Mouse (Mus musculus): ENCODE results near the gene Gbf1. TPM values are rescaled to one million over a fixed set of nuclear protein-coding genes. Genes with fewer than 3 reads are reported as not detected.

The Gbf1 gene
- polyA plus RNA-seq, 1 experiment from 2014 or later = 71.8 TPM

DNA sequence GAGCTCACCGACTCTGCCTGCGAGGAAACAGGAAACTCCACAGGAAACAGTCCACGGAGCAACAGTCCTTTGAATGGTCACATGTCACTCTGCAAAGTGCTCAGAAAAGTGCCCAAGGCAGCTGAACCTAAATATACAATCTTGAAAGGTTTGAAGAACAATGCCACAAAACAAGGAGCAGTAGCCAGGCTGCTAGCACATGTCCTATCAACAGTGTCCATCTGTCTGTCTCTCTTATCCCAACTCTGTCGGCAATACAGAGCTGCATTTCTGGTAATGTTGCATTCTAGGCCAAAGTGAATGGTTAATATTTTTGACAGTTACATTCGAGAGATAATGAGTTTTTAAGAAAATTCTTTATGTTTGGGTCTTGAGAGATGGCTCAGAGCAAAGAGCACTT is 90.1 kb downstream of the Gbf1 start:
- ATAC-seq (ENCODE audit: low FRiP score, low TSS enrichment) (no peak), DNase-seq (no peak)
- Histone ChIP-seq H3K27ac (replicated peaks; ENCODE audit: low read depth, low read length) (no peak overlapping the region), H3K4me3 (replicated peaks; ENCODE audit: low read depth, low read length) (no peak overlapping the region), H3K27me3 (ENCODE audit: control insufficient read depth, insufficient read depth, low read length) (no peaks in the 10 kb centered on the region), H3K4me1 (ENCODE audit: control insufficient read depth, insufficient read depth, low read length) (no peaks in the 10 kb centered on the region), H3K9me3 (ENCODE audit: control insufficient read depth, low read length) (no peaks in the 10 kb centered on the region), H3K36me3 (ENCODE audit: control insufficient read depth, insufficient read depth, low read length) (peaks cover 4% of the 10 kb centered on the region), H3K4me2 (ENCODE audit: low read length) (no peak overlapping the region), H3K9ac (replicated peaks; ENCODE audit: low read length) (no peak overlapping the region)
- 88% methylated on average over 5 of the region's 5 CpGs for WGBS

DNA sequence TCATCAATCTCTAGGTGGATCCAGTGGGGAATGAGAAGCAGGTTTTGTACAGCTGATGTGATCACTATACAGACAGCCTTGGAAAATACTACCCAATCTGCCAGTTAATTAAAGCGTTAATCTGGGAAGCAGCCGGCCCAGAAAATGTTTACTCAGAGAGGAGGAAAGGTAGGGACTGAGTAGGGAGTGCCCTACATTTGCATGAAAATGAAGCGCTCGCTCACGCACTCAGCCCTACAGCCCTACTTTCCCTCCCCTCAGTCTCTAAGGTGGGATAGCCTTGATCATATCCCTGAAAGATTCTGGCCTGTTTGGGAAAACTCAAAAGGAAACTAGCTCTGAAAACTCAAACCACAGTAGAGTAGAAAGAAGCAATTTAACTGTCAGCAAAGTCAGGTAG is 92.3 kb downstream of the Gbf1 start:
- DNase-seq (peak; percentile 15), ATAC-seq (ENCODE audit: low FRiP score, low TSS enrichment) (no peak)
- no peaks in the 10 kb centered on the region for H3K4me1 ChIP-seq (ENCODE audit: control insufficient read depth, insufficient read depth, low read length)
- H3K27ac ChIP-seq (replicated peaks; ENCODE audit: low read depth, low read length) = no peak overlapping the region
- H3K4me3 ChIP-seq (replicated peaks; ENCODE audit: low read depth, low read length) = no peak overlapping the region
- WGBS = 16% methylated on average over 5 of the region's 5 CpGs
- peaks cover 4% of the 10 kb centered on the region for H3K36me3 ChIP-seq (ENCODE audit: control insufficient read depth, insufficient read depth, low read length)
- H3K27me3 ChIP-seq (ENCODE audit: control insufficient read depth, insufficient read depth, low read length) = no peaks in the 10 kb centered on the region
- H3K9ac ChIP-seq (replicated peaks; ENCODE audit: low read length) = no peak overlapping the region
- no peaks in the 10 kb centered on the region for H3K9me3 ChIP-seq (ENCODE audit: control insufficient read depth, low read length)
- no peak overlapping the region for H3K4me2 ChIP-seq (ENCODE audit: low read length)

DNA sequence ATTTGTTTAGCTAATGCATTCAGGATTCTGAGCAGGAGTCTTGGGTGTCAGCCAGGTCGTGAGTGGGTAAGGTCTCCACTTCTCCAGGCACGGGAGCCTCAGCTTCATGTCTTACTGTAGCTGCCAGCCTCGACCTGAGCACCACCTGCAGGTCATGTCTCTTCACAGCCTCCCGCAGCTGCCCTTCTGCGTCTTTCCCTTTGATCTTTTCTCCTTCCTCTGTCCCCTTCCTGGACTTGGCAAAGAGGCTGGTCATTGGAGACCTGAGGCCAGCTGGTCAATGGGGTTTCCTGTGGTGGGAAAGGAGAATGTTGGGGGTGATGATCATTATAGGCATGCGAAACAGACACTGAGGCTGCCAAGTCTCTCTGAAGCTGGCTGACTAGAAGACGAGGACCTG is 96.7 kb downstream of the Gbf1 start:
- Histone ChIP-seq H3K27me3 (ENCODE audit: control insufficient read depth, insufficient read depth, low read length) (no peaks in the 10 kb centered on the region), H3K9me3 (ENCODE audit: control insufficient read depth, low read length) (no peaks in the 10 kb centered on the region), H3K27ac (replicated peaks; ENCODE audit: low read depth, low read length) (no peak overlapping the region), H3K4me3 (replicated peaks; ENCODE audit: low read depth, low read length) (no peak overlapping the region), H3K9ac (replicated peaks; ENCODE audit: low read length) (no peak overlapping the region), H3K4me1 (ENCODE audit: control insufficient read depth, insufficient read depth, low read length) (no peaks in the 10 kb centered on the region), H3K36me3 (ENCODE audit: control insufficient read depth, insufficient read depth, low read length) (peaks cover 14% of the 10 kb centered on the region), H3K4me2 (ENCODE audit: low read length) (no peak overlapping the region)
- DNase-seq = peak; percentile 14
- no peak for ATAC-seq (ENCODE audit: low FRiP score, low TSS enrichment)
- WGBS = 50% methylated on average over 7 of the region's 7 CpGs

DNA sequence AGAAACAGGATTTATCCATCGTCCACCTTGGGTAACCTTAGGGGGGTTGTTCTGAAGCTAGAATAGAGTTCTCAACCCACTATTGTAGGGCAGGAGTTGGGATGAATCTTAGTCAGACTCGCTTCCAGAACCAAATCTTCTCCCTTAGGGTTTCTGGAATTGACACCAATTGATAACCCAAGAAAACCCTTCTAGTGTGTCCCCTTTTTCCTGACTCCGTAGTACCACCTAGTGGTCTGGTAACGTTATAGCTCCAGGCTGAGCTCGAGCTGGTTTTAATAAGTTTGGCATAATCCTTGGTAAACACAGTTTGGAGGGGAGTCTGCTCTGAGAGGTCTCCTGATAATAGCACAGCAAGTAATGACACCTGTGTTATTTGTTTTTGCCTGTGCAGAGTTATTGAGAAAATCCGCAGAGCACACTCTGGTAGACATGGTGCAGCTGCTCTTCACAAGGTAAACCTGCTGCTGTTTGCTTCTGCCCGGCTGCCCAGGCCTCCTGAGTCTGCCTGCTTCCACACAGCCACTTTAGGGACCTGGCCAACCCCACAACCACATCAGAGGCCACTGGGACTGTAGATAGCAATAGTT is 101.9 kb downstream of the Gbf1 start:
- no peaks in the 10 kb centered on the region for H3K9me3 ChIP-seq (ENCODE audit: control insufficient read depth, low read length)
- ATAC-seq (ENCODE audit: low FRiP score, low TSS enrichment) (no peak), DNase-seq (peak; percentile 82)
- H3K9ac ChIP-seq (replicated peaks; ENCODE audit: low read length) = no peak overlapping the region
- no peak overlapping the region for H3K4me2 ChIP-seq (ENCODE audit: low read length)
- H3K4me3 ChIP-seq (replicated peaks; ENCODE audit: low read depth, low read length) = no peak overlapping the region
- peaks cover 50% of the 10 kb centered on the region for H3K36me3 ChIP-seq (ENCODE audit: control insufficient read depth, insufficient read depth, low read length)
- H3K27me3 ChIP-seq (ENCODE audit: control insufficient read depth, insufficient read depth, low read length) = no peaks in the 10 kb centered on the region
- H3K27ac ChIP-seq (replicated peaks; ENCODE audit: low read depth, low read length) = no peak overlapping the region
- no peaks in the 10 kb centered on the region for H3K4me1 ChIP-seq (ENCODE audit: control insufficient read depth, insufficient read depth, low read length)
- WGBS = 36% methylated on average over 7 of the region's 7 CpGs

DNA sequence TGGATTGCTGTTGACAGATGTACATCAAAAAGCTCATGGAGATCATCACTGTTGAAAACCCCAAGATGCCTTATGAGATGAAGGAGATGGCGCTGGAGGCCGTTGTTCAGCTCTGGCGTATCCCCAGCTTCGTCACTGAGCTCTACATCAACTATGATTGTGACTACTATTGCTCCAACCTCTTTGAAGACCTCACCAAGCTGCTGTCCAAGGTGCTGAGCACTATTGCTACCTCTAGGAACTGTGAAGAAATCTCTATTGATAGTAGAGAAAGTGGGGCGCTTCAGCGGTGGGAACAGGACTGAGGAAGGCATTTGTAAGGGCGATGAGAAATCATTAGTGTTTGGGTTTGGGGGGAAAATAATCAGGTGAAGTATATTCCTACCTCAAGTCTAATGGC is 112.5 kb downstream of the Gbf1 start:
- WGBS = 94% methylated on average over 7 of the region's 7 CpGs
- H3K36me3 ChIP-seq (ENCODE audit: control insufficient read depth, insufficient read depth, low read length) = peaks cover 100% of the 10 kb centered on the region
- DNase-seq (no peak), ATAC-seq (ENCODE audit: low FRiP score, low TSS enrichment) (no peak)
- H3K27ac ChIP-seq (replicated peaks; ENCODE audit: low read depth, low read length) = no peak overlapping the region
- H3K4me1 ChIP-seq (ENCODE audit: control insufficient read depth, insufficient read depth, low read length) = no peaks in the 10 kb centered on the region
- no peaks in the 10 kb centered on the region for H3K9me3 ChIP-seq (ENCODE audit: control insufficient read depth, low read length)
- H3K27me3 ChIP-seq (ENCODE audit: control insufficient read depth, insufficient read depth, low read length) = no peaks in the 10 kb centered on the region
- H3K9ac ChIP-seq (replicated peaks; ENCODE audit: low read length) = no peak overlapping the region
- H3K4me3 ChIP-seq (replicated peaks; ENCODE audit: low read depth, low read length) = no peak overlapping the region
- H3K4me2 ChIP-seq (ENCODE audit: low read length) = no peak overlapping the region

DNA sequence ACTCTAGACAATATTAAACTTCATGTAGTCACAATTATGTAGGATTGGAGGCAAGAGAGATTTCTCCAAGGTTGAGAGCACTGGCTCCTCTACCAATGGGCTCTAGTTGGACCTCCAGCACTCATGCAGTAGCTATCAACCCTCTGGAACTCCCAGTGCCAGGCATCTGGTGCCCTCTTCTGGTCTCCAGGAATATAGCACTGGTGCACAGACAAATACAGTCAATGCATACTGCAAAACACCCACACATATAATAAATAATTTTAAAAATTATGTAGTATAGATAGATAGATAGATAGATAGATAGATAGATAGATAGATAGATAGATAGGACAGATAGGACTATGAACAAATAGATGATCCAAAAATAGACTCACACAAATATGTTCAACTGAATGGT is 123.0 kb downstream of the Gbf1 start:
- H3K4me3 ChIP-seq (replicated peaks; ENCODE audit: low read depth, low read length) = no peak overlapping the region
- peak; percentile 17 for DNase-seq
- no peaks in the 10 kb centered on the region for H3K9me3 ChIP-seq (ENCODE audit: control insufficient read depth, low read length)
- ATAC-seq (ENCODE audit: low FRiP score, low TSS enrichment) = no peak
- H3K4me1 ChIP-seq (ENCODE audit: control insufficient read depth, insufficient read depth, low read length) = no peaks in the 10 kb centered on the region
- H3K9ac ChIP-seq (replicated peaks; ENCODE audit: low read length) = no peak overlapping the region
- H3K27ac ChIP-seq (replicated peaks; ENCODE audit: low read depth, low read length) = no peak overlapping the region
- H3K4me2 ChIP-seq (ENCODE audit: low read length) = no peak overlapping the region
- H3K36me3 ChIP-seq (ENCODE audit: control insufficient read depth, insufficient read depth, low read length) = peaks cover 82% of the 10 kb centered on the region
- no peaks in the 10 kb centered on the region for H3K27me3 ChIP-seq (ENCODE audit: control insufficient read depth, insufficient read depth, low read length)

DNA sequence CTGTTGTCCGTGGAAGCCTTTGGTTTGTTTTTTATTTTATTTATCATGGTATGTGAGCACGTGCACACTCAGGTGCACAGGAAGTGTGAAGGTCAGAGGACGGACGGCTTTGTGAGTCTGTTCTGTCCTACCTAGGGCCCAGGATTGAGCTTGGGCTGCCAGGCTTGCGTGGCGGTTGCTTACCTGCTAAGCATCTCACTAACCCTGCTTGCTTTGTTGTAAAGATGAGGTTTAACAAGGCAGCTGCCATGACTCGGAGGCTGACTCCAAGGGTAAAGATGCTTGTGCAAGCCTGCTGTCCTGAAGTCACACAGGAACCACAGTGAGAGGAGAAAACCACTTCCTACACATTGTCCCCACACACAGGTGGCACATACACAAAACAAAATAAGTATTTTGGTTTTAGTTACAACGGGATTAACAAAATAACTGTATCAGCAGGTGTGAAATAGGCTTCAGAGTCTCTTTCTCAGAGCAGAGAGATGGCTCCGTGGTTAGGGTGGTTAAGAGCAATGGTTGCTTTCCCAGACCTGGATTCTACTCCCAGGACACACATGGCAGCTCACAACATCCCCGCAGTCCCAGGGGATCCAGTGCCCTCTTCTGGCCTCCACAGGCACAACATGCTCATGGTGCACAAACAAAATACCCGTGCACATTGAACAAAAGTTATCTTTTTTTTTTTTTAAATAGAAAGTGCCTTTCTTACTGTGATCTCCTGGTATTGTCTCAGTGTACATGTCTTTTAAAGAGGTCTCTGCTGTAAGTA is 130.0 kb downstream of the Gbf1 start:
- Histone ChIP-seq H3K27me3 (ENCODE audit: control insufficient read depth, insufficient read depth, low read length) (no peaks in the 10 kb centered on the region), H3K9me3 (ENCODE audit: control insufficient read depth, low read length) (no peaks in the 10 kb centered on the region), H3K27ac (replicated peaks; ENCODE audit: low read depth, low read length) (no peak overlapping the region), H3K9ac (replicated peaks; ENCODE audit: low read length) (no peak overlapping the region), H3K4me1 (ENCODE audit: control insufficient read depth, insufficient read depth, low read length) (no peaks in the 10 kb centered on the region), H3K36me3 (ENCODE audit: control insufficient read depth, insufficient read depth, low read length) (peaks cover 95% of the 10 kb centered on the region), H3K4me2 (ENCODE audit: low read length) (no peak overlapping the region), H3K4me3 (replicated peaks; ENCODE audit: low read depth, low read length) (no peak overlapping the region)
- ATAC-seq (ENCODE audit: low FRiP score, low TSS enrichment) (no peak), DNase-seq (no peak)
- WGBS = 96% methylated on average over 11 of the region's 11 CpGs

DNA sequence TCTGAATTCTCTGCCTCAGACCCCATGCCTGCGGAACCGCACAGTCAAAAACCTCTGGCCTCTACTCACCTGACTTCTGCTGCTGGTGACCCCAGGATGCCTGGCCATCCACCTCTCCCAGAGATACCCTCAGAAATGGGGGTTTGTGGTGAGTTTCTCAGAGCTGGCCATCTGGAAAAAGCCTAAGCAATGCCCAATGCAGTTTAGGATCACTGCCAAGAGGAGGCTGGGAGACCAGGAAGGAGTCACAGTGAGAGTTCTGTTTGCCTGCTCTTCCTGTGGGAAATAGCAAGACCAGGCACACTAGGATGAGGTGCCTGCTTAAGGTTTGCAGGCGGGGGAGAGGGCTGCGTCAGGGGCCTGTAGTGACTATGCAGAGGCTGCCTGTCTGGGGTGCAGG is 132.4 kb downstream of the Gbf1 start:
- H3K4me1 ChIP-seq (ENCODE audit: control insufficient read depth, insufficient read depth, low read length) = no peaks in the 10 kb centered on the region
- no peak overlapping the region for H3K4me2 ChIP-seq (ENCODE audit: low read length)
- H3K9me3 ChIP-seq (ENCODE audit: control insufficient read depth, low read length) = no peaks in the 10 kb centered on the region
- no peak overlapping the region for H3K27ac ChIP-seq (replicated peaks; ENCODE audit: low read depth, low read length)
- no peaks in the 10 kb centered on the region for H3K27me3 ChIP-seq (ENCODE audit: control insufficient read depth, insufficient read depth, low read length)
- H3K36me3 ChIP-seq (ENCODE audit: control insufficient read depth, insufficient read depth, low read length) = peaks cover 76% of the 10 kb centered on the region
- DNase-seq (no peak), ATAC-seq (ENCODE audit: low FRiP score, low TSS enrichment) (no peak)
- H3K4me3 ChIP-seq (replicated peaks; ENCODE audit: low read depth, low read length) = no peak overlapping the region
- 93% methylated on average over 4 of the region's 4 CpGs for WGBS
- H3K9ac ChIP-seq (replicated peaks; ENCODE audit: low read length) = no peak overlapping the region

DNA sequence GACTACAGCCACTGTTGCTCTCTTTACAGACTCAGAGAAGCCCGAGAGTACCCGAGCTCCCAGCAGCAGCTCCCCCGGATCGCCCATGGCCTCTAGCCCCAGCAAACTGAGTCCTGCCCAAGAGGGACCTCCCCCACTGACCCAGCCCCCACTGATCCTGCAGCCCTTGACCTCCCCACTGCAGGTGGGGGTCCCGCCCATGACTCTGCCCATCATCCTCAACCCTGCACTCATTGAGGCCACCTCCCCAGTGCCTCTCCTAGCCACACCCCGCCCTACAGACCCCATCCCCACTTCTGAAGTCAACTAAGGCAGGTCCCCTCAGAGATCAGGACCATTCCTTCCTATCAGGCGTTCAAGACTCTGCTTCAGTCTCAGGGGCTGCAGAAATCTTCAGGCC is 133.3 kb downstream of the Gbf1 start:
- Histone ChIP-seq H3K4me2 (ENCODE audit: low read length) (no peak overlapping the region), H3K27me3 (ENCODE audit: control insufficient read depth, insufficient read depth, low read length) (no peaks in the 10 kb centered on the region), H3K27ac (replicated peaks; ENCODE audit: low read depth, low read length) (no peak overlapping the region), H3K4me1 (ENCODE audit: control insufficient read depth, insufficient read depth, low read length) (no peaks in the 10 kb centered on the region), H3K9ac (replicated peaks; ENCODE audit: low read length) (no peak overlapping the region), H3K36me3 (ENCODE audit: control insufficient read depth, insufficient read depth, low read length) (peaks cover 66% of the 10 kb centered on the region), H3K4me3 (replicated peaks; ENCODE audit: low read depth, low read length) (no peak overlapping the region), H3K9me3 (ENCODE audit: control insufficient read depth, low read length) (no peaks in the 10 kb centered on the region)
- DNase-seq (no peak), ATAC-seq (ENCODE audit: low FRiP score, low TSS enrichment) (no peak)
- WGBS = 92% methylated on average over 7 of the region's 7 CpGs

All from midbrain, embryonic 14.5 days (tissue).